In the genomic region with DNA sequence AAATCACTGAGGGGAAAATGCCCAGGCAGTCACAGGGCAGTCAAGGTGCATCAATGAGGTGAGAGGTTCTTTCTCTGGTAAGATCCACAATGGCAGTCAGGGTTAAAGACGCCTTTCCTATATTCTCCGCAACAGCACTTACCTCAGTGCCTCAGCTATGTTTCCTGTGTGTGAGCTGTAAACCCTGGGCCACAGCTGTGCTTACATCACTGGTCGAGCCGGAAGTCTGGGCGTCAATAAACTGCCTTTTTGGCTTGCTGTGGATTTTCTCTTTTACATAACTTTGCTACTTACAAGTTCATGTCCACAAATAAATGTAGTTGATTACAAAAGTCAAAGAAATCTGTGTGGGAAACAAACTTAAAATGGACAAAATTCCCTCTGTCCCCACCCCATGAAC, we compare ENCODE assay signal across 20 mouse cellular contexts. TPM values are rescaled to one million over a fixed set of nuclear protein-coding genes. Genes with fewer than 3 reads are reported as not detected.
DNase-seq lines count a peak whose midpoint lies in the region; ATAC-seq and TF ChIP-seq lines count a peak whose summit lies in the region.
"Had no signal": no experiment of that assay in that cellular context is flagged by ENCODE, and none has a peak within 500 bp of the region (broad histone marks: within the 10 kb centered on the region; RNA-seq: fewer than 3 reads in every experiment).

No protein-coding gene starts in this region.

- no peaks in the 10 kb centered on the region for H3K36me3 ChIP-seq in thymus, adult 2 months (ENCODE audit: control insufficient read depth, insufficient read depth, low read length)
- H3K36me3 ChIP-seq in limb, embryonic 10.5 days, result no peaks in the 10 kb centered on the region
- H3K36me3 ChIP-seq in forebrain, embryonic 10.5 days (replicated peaks), result no peaks in the 10 kb centered on the region
- H3K36me3 ChIP-seq: limb, embryonic 13.5 days; liver, embryonic 12.5 days; neural tube, embryonic 15.5 days had no signal

- no peak for TF ChIP-seq POLR2A in thymus, adult 2 months (IDR thresholded peaks at IDR 0.05; ENCODE audit: control insufficient read depth, extremely low read depth, insufficient read depth, low read length, poor library complexity)

- no peak for TF ChIP-seq CTCF in thymus, adult 2 months (IDR thresholded peaks at IDR 0.05; ENCODE audit: borderline replicate concordance, control insufficient read depth, extremely low read depth, insufficient read depth, low read length, poor library complexity)

- WGBS in thymus, adult 2 months, result 26% methylated on average over 5 of the region's 5 CpGs
- WGBS in limb, embryonic 10.5 days, result 86% methylated on average over 5 of the region's 5 CpGs
- 94% methylated on average over 5 of the region's 5 CpGs for WGBS in forebrain, embryonic 10.5 days

- peak; percentile 40; the same call in 1 of the 2 replicates for ATAC-seq in granulocyte monocyte progenitor cell, adult 5-6 weeks (replicated peaks; ENCODE audit: poor library complexity, severe bottlenecking)
- ATAC-seq: liver, embryonic 12.5 days had no signal

- peaks cover 3% of the 10 kb centered on the region for H3K4me1 ChIP-seq in thymus, adult 2 months (replicated peaks; ENCODE audit: control insufficient read depth, insufficient read depth, low read length)
- no peaks in the 10 kb centered on the region for H3K4me1 ChIP-seq in limb, embryonic 10.5 days
- H3K4me1 ChIP-seq in forebrain, embryonic 10.5 days, result no peaks in the 10 kb centered on the region
- H3K4me1 ChIP-seq: liver, embryonic 12.5 days; neural tube, embryonic 15.5 days had no signal

- no peaks in the 10 kb centered on the region for H3K27me3 ChIP-seq in thymus, adult 2 months (ENCODE audit: control insufficient read depth, insufficient read depth, low read length)
- no peaks in the 10 kb centered on the region for H3K27me3 ChIP-seq in limb, embryonic 10.5 days (ENCODE audit: low read depth, poor library complexity, severe bottlenecking)
- H3K27me3 ChIP-seq in forebrain, embryonic 10.5 days (ENCODE audit: poor library complexity, severe bottlenecking), result no peaks in the 10 kb centered on the region
- H3K27me3 ChIP-seq: neural tube, embryonic 15.5 days had no signal

- peak overlapping the region; percentile 55; the same call in 1 of the 2 replicates for H3K27ac ChIP-seq in thymus, adult 2 months (ENCODE audit: control insufficient read depth, insufficient read depth, low read length)
- no peak overlapping the region for H3K27ac ChIP-seq in limb, embryonic 10.5 days
- H3K27ac ChIP-seq in forebrain, embryonic 10.5 days, result no peak overlapping the region
- H3K27ac ChIP-seq: limb, embryonic 13.5 days; liver, embryonic 12.5 days; neural tube, embryonic 15.5 days had no signal

- H3K9me3 ChIP-seq in limb, embryonic 10.5 days (replicated peaks), result no peaks in the 10 kb centered on the region
- no peaks in the 10 kb centered on the region for H3K9me3 ChIP-seq in forebrain, embryonic 10.5 days
- H3K9me3 ChIP-seq: limb, embryonic 13.5 days; liver, embryonic 12.5 days; neural tube, embryonic 15.5 days had no signal

- no peak overlapping the region for H3K4me3 ChIP-seq in thymus, adult 2 months (ENCODE audit: control insufficient read depth, insufficient read depth, low read length)
- H3K4me3 ChIP-seq in limb, embryonic 10.5 days, result no peak overlapping the region
- H3K4me3 ChIP-seq in forebrain, embryonic 10.5 days, result no peak overlapping the region
- H3K4me3 ChIP-seq: limb, embryonic 13.5 days; liver, embryonic 12.5 days; neural tube, embryonic 15.5 days had no signal

- no peak for DNase-seq in thymus, adult 2 months
- no peak for DNase-seq in thymus, adult 18-20 months
- DNase-seq in thymus, postnatal 14 days, result peak; percentile 40
- DNase-seq in limb, embryonic 10.5 days (ENCODE audit: low spot score), result no peak
- no peak for DNase-seq in gastrocnemius, postnatal 36 days
- DNase-seq in forebrain, embryonic 10.5 days (ENCODE audit: extremely low spot score, low spot score), result no peak
- DNase-seq: adrenal gland, adult 2 months; cerebellum, adult 11-12 months; cerebellum, postnatal 10 days; kidney, adult 11 months; kidney, postnatal 4 days; lung, adult 18-20 months had no signal

- intact Hi-C loops in gastrocnemius, postnatal 36 days (cut with DNase I), result no loop called here

RNA-seq across cellular contexts. Expression of a gene that starts 42.4 kb away (rescaled TPM):
- 1.7 and 1.9 TPM in 2 replicates for polyA plus RNA-seq in thymus, adult 2 months (2012; rRNA removed)
- total RNA-seq in granulocyte monocyte progenitor cell, adult 5-6 weeks (2014; fragmentation: Nextera tagmentation), result not detected in 2 replicates
- 0.17 TPM in 1 of 2 replicates, not detected in the other for total RNA-seq in granulocyte monocyte progenitor cell, adult 5-6 weeks (2017)
- 0.20 and 0.31 TPM in 2 replicates for polyA plus RNA-seq in limb, embryonic 10.5 days (2016; fragmentation: Nextera tagmentation; extraction: Ambion mirVana)
- under 1 TPM; 0.07 to 0.23 TPM for total RNA-seq in gastrocnemius, postnatal 36 days (2021)
- 0.09 TPM in 2 replicates for polyA plus RNA-seq in forebrain, embryonic 10.5 days (2016; fragmentation: Nextera tagmentation; extraction: Ambion mirVana)
- total RNA-seq: left cerebral cortex, postnatal 14 days had no signal
- polyA plus RNA-seq: C2C12; cortical plate, adult 2 months had no signal

RNA-seq across cellular contexts. Expression of a gene that starts 49.4 kb away (rescaled TPM):
- polyA plus RNA-seq in thymus, adult 2 months (2012; rRNA removed), result 9.9 and 10.6 TPM in 2 replicates
- total RNA-seq in granulocyte monocyte progenitor cell, adult 5-6 weeks (2014; fragmentation: Nextera tagmentation), result 26.9 and 56.1 TPM in 2 replicates
- total RNA-seq in granulocyte monocyte progenitor cell, adult 5-6 weeks (2017), result 61.3 and 66.2 TPM in 2 replicates
- polyA plus RNA-seq in limb, embryonic 10.5 days (2016; fragmentation: Nextera tagmentation; extraction: Ambion mirVana), result 112 and 126 TPM in 2 replicates
- total RNA-seq in gastrocnemius, postnatal 36 days (2021), result under 1 TPM; 0.17 to 0.26 TPM
- 116 and 126 TPM in 2 replicates for polyA plus RNA-seq in forebrain, embryonic 10.5 days (2016; fragmentation: Nextera tagmentation; extraction: Ambion mirVana)
- total RNA-seq: gastrocnemius, adult 18-20 months had no signal
